Mouse (Mus musculus) Patski (cell line): ENCODE data around the gene Zswim1. TPM values are rescaled to one million over a fixed set of nuclear protein-coding genes. Genes with fewer than 3 reads are reported as not detected.

Experiments
- ATAC-seq: fragments of 100-300 bp; one replicate; pipeline ENCODE4 v1.8.0; 2021
- CTCF ChIA-PET: fragments of 350-600 bp; sonication (Branson Sonifier 250); formaldehyde crosslinking; loops from one replicate; lab custom pipeline; 2022; ENCODE audit warnings: inconsistent platforms; lab: Charles Lee
- POLR2A ChIA-PET: fragments of 350-600 bp; sonication (Branson Sonifier 250); formaldehyde crosslinking; loops from one replicate; lab custom pipeline; 2022; ENCODE audit warnings: antibody characterized with exemption, inconsistent platforms; lab: Charles Lee
- DNase-seq: peaks from one replicate; pipeline ENCODE4 v3.0.0-alpha.2; 2011; ENCODE audit warnings: low read depth, low spot score
- H3K27me3 ChIP-seq: fragments of 371-371 bp; one replicate; pipeline ENCODE4 v1.5.1; 2021
- CTCF ChIP-seq: fragments of 100-300 bp; IDR thresholded peaks from one replicate; pipeline ENCODE4 v1.5.1; 2021
- in situ Hi-C: fragments of 300-500 bp; cut with MboI; formaldehyde crosslinking; loops from 3 replicates; pipeline ENCODE4 v1.11.1; 2018; ENCODE audit warnings: low pct_unique_long_range_greater_than_20kb, mixed read lengths
- polyA plus RNA-seq: library from polyadenylated mRNA; unstranded; gene quantifications from one replicate; pipeline ENCODE4 v1.2.3, GENCODE M21; 2021

Gene Zswim1
- polyA plus RNA-seq, 1 experiment from 2014 or later: 13.2 TPM

DNA sequence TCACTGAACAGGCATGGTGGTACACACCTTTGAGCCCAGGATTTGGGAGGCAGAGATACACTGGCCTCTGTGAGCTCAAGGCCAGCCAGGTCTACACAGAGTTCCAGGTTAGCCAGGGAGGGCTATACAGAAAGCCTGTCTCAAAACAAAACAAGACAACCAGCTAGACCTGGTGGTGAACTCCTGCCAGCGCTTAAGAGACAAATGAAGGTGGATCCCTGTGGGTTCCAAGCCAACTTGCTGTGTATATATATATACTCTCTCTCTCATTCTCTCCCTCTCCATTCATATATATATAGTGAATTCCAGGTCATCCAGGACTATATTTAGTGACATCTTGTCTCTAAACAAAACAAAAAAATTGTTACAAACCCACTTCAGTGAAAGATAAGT lies 18.6 kb upstream of the Zswim1 start:
- POLR2A ChIA-PET: no interaction called here
- DNase-seq (no peak), ATAC-seq (no peak)
- CTCF ChIA-PET: interaction anchor here (1.2 to 5.7 kb wide), 5 partner anchors 10 to 63 kb away, joined by 3 to 53 read pairs (median 4); partner anchors contain the start of genes Ctsa and Zswim1
- no peak for TF ChIP-seq CTCF
- in situ Hi-C loops: no loop called here
- no peaks in the 10 kb centered on the region for H3K27me3 ChIP-seq

GRCm38 (mm10) chr2:164804533-164805331 lies 17.8 kb upstream of the Zswim1 start, which contains the start of the genes Acot8 and Zswim3:
Acot8 (minus strand) TSS chr2:164804882.
Zswim3 (plus strand) TSS chr2:164805098.
- TF ChIP-seq CTCF: no peak
- ChIA-PET CTCF (interaction anchor here (1.2 to 5.7 kb wide), 4 partner anchors 11 to 28 kb away, joined by 3 to 53 read pairs (median 10); partner anchors contain the start of genes Ctsa and Zswim1), POLR2A (interaction anchor here (0.6 to 1.8 kb wide), 4 partner anchors 11 to 29 kb away, joined by 3 to 7 read pairs (median 4); partner anchors contain the start of genes Neurl2 and Zswim1)
- in situ Hi-C loops: no loop called here
- ATAC-seq (peak; percentile 90), DNase-seq (peak; percentile 99)
- no peaks in the 10 kb centered on the region for H3K27me3 ChIP-seq

- POLR2A ChIA-PET: interaction anchor here (0.9 to 1.8 kb wide), 3 partner anchors 10 to 17 kb away, joined by 3 to 7 read pairs (median 5); partner anchors contain the start of gene Zswim1
- CTCF ChIA-PET: interaction anchor here (1.2 to 5.7 kb wide), 4 partner anchors 12 to 17 kb away, joined by 4 to 53 read pairs (median 10); partner anchors contain the start of gene Zswim1
- no peaks in the 10 kb centered on the region for H3K27me3 ChIP-seq
- ATAC-seq (peak; percentile 24), DNase-seq (no peak)
- TF ChIP-seq CTCF: no peak
- in situ Hi-C loops: no loop called here
Observed at GRCm38 (mm10) chr2:164805332-164805718, 17.2 kb upstream of the Zswim1 start.

GRCm38 (mm10) chr2:164806614-164807013 lies 15.9 kb upstream of the Zswim1 start:
- ATAC-seq (no peak), DNase-seq (no peak)
- POLR2A ChIA-PET: no interaction called here
- H3K27me3 ChIP-seq: no peaks in the 10 kb centered on the region
- no peak for TF ChIP-seq CTCF
- CTCF ChIA-PET: interaction anchor here (1.2 to 5.7 kb wide), 3 partner anchors 11 to 13 kb away, joined by 4 to 53 read pairs (median 4); no protein-coding TSS in a partner anchor
- in situ Hi-C loops: no loop called here

DNA sequence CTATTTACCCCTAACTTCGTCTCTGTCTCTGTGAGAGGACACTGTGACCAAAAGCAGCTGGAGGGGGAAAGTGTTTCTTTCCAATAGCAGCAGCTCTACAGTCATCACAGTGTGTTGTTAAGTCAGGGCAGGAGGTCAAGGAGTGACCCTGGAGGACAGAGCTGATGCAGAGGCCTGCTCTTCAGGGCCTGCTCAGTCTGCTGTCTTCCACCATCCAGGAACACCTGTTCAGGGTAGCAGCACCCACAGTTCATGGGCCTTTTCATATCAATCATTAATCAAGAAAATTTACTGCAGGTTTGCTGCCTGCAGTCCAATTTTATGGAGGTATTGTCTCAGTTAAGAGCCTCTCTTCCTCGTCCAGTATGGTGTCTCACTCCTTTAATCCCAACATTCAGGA lies 8.9 kb upstream of the Zswim1 start:
- POLR2A ChIA-PET: no interaction called here
- no peaks in the 10 kb centered on the region for H3K27me3 ChIP-seq
- in situ Hi-C loops: no loop called here
- ATAC-seq (no peak), DNase-seq (no peak)
- no peak for TF ChIP-seq CTCF
- CTCF ChIA-PET: no interaction called here

DNA sequence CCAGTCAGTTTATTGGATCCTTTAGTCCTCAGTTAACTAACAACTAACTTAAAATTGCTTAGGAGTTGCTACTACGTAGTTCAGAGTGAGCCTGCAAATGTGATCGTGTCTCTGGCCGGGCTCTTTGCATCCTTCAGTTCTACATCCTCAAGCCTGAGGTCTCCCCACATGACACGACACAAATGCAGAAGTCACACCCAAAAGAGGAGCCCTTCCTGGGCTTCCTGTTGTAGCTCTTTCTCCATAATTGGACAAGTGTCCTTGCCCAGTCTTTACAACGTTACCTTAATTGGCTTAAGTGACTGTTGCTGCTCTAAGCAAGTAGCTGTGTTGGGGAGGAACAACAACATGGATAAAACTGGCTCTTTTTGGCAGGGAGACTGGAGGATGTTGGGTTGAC lies 7.1 kb upstream of the Zswim1 start:
- ATAC-seq (no peak), DNase-seq (no peak)
- ChIA-PET POLR2A (interaction anchor here (1.2 kb wide), 1 partner anchor 10 kb away, joined by 5 read pairs; the partner anchor contains the start of genes Acot8 and Zswim3), CTCF (interaction anchor here (1.2 kb wide), 1 partner anchor 21 kb away, joined by 4 read pairs; no protein-coding TSS in a partner anchor)
- TF ChIP-seq CTCF: no peak
- H3K27me3 ChIP-seq: no peaks in the 10 kb centered on the region
- in situ Hi-C loops: no loop called here

GRCm38 (mm10) chr2:164815821-164816220 lies 6.7 kb upstream of the Zswim1 start:
- TF ChIP-seq CTCF: no peak
- CTCF ChIA-PET: interaction anchor here (1.2 kb wide), 1 partner anchor 21 kb away, joined by 4 read pairs; no protein-coding TSS in a partner anchor
- POLR2A ChIA-PET: interaction anchor here (1.2 kb wide), 1 partner anchor 11 kb away, joined by 5 read pairs; the partner anchor contains the start of genes Acot8 and Zswim3
- no peaks in the 10 kb centered on the region for H3K27me3 ChIP-seq
- ATAC-seq (no peak), DNase-seq (no peak)
- in situ Hi-C loops: no loop called here

- DNase-seq (no peak), ATAC-seq (no peak)
- in situ Hi-C loops: no loop called here
- TF ChIP-seq CTCF: no peak
- CTCF ChIA-PET: interaction anchor here (1.1 to 1.5 kb wide), 2 partner anchors 10 to 11 kb away, joined by 4 read pairs; no protein-coding TSS in a partner anchor
- POLR2A ChIA-PET: no interaction called here
- no peaks in the 10 kb centered on the region for H3K27me3 ChIP-seq
Observed at GRCm38 (mm10) chr2:164817206-164817605, 5.3 kb upstream of the Zswim1 start.

DNA sequence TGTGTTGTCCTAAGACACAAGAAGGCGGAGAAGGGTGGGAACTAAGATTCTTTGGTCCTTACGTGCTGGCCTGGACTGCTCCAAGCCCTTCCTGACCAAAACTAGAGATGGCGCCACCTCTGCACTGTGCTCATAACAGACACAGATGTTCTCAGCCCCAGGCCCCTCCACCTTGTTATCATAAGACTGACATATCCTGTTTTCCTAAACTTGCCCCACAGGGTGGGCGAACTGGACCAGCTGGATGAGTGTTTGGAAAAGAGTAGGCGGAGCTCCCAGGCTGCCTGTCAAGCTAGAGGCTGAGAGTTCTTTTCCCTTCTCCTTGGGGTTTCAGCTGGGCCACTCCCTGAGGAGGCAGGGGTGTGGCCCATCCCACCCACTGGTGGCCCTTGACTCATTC lies 4.8 kb upstream of the Zswim1 start:
- DNase-seq (no peak), ATAC-seq (no peak)
- TF ChIP-seq CTCF: no peak
- in situ Hi-C loops: no loop called here
- ChIA-PET CTCF (interaction anchor here (1.1 to 1.5 kb wide), 2 partner anchors 10 to 12 kb away, joined by 4 read pairs; no protein-coding TSS in a partner anchor), POLR2A (no interaction called here)
- H3K27me3 ChIP-seq: no peaks in the 10 kb centered on the region

DNA sequence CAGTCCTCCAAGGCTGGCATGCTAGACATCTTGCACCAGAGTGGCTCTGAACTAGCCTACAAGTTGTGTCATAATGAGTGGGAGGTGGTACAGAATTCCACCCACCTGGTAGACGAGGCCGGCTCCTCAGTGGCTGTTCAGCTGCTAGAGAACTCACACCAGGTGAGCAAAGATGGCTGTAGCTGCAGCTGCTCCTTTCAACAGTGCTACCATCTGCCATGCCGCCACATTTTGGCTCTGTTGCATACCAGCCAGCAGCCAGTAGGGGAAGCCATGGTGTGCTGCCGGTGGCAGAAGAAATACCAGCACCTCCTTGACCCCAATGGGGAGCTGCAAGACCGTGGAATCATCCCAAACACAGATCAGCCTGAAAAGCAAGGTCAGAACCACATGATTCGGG lies 1.4 kb upstream of the Zswim1 start:
- in situ Hi-C loops: no loop called here

More for the DNA sequence above, 1.4 kb upstream of the Zswim1 start:
- CTCF ChIA-PET: interaction anchor here (0.9 to 2.0 kb wide), 2 partner anchors 13 to 27 kb away, joined by 3 to 7 read pairs; partner anchors contain the start of genes Ctsa and Neurl2
- DNase-seq (no peak), ATAC-seq (no peak)
- POLR2A ChIA-PET: interaction anchor here (2.0 kb wide), 1 partner anchor 16 kb away, joined by 7 read pairs; the partner anchor contains the start of genes Acot8 and Zswim3
- H3K27me3 ChIP-seq: no peaks in the 10 kb centered on the region
- no peak for TF ChIP-seq CTCF
